Mouse (Mus musculus) liver, embryonic 14.5 days (tissue): ENCODE results near the gene Gm45713. TPM values are rescaled to one million over a fixed set of nuclear protein-coding genes. Genes with fewer than 3 reads are reported as not detected.

Source experiments
- ATAC-seq: fragments of 200-750 bp; cut with Nextera tagmentation; 2 replicates; pipeline ENCODE4 v1.8.0; 2017; ENCODE audit warnings: moderate number of reproducible peaks, mild to moderate bottlenecking, moderate library complexity; ENCODE audit not compliant: insufficient read depth
- DNase-seq, 3 experiments: peaks; one replicate each; pipeline ENCODE4 v3.0.0-alpha.2; 2012 to 2013; ENCODE audit warnings: low read depth in 3 of 3, low spot score in 3 of 3
- H3K27ac ChIP-seq: fragments of 300-500 bp; sonication (generic); 2 replicates; pipeline ENCODE4 v1.5.1; 2014; ENCODE audit warnings: moderate library complexity, mild to moderate bottlenecking, control low read depth, inconsistent platforms
- H3K27me3 ChIP-seq: fragments of 300-500 bp; sonication (generic); 2 replicates; pipeline ENCODE4 v1.6.1; 2014; ENCODE audit warnings: mild to moderate bottlenecking, low read length, moderate library complexity; ENCODE audit not compliant: control insufficient read depth, insufficient read depth
- H3K36me3 ChIP-seq: fragments of 300-500 bp; sonication (generic); replicated peaks from 2 replicates; pipeline ENCODE4 v1.6.1; 2014; ENCODE audit warnings: low read depth; ENCODE audit not compliant: control insufficient read depth, insufficient read depth
- H3K4me1 ChIP-seq, 2 experiments: fragments of 200-500 bp in 1 of 2; fragments of 300-500 bp in 1 of 2; sonication (generic) in 1 of 2; replicated peaks; 2 replicates each; pipeline ENCODE4 v1.6.1; 2012 to 2014; ENCODE audit warnings: antibody characterized with exemption in 1 of 2, inconsistent platforms in 1 of 2, low read length in 1 of 2; ENCODE audit not compliant: control insufficient read depth in 2 of 2, insufficient read depth in 2 of 2
- H3K4me2 ChIP-seq: fragments of 300-500 bp; sonication (generic); 2 replicates; pipeline ENCODE4 v1.6.1; 2014; ENCODE audit warnings: low read depth, mild to moderate bottlenecking, control low read depth, moderate library complexity
- H3K4me3 ChIP-seq, 2 experiments: fragments of 200-500 bp in 1 of 2; fragments of 300-500 bp in 1 of 2; sonication (generic) in 1 of 2; 2 replicates each; pipeline ENCODE4 v1.5.1; 2012 to 2014; ENCODE audit warnings: low read depth in 2 of 2, low read length in 2 of 2, mild to moderate bottlenecking in 2 of 2, control low read depth in 1 of 2, inconsistent platforms in 1 of 2, moderate library complexity in 1 of 2; ENCODE audit not compliant: insufficient read depth in 1 of 2
- H3K9ac ChIP-seq: fragments of 300-500 bp; sonication (generic); replicated peaks from 2 replicates; pipeline ENCODE4 v1.6.1; 2014; ENCODE audit warnings: mild to moderate bottlenecking, control low read depth, moderate library complexity
- H3K9me3 ChIP-seq: fragments of 300-500 bp; sonication (generic); 2 replicates; pipeline ENCODE4 v1.6.1; 2016; ENCODE audit warnings: low read length, mixed read lengths; ENCODE audit not compliant: control insufficient read depth
- CTCF ChIP-seq: IDR thresholded peaks from 2 replicates; pipeline ENCODE4 v1.5.1; 2016; ENCODE audit warnings: antibody characterized with exemption, low read depth, control low read depth
- EP300 ChIP-seq: IDR thresholded peaks from 2 replicates; pipeline ENCODE4 v1.6.1; 2016; ENCODE audit warnings: antibody characterized with exemption, low read depth
- WGBS: fragments of 180-500 bp; shearing (Covaris S2); extraction: QIAGEN DNeasy Blood & Tissue Kit; methylation state at CpG from one replicate; pipeline ENCODE4 v1.1.7; 2014; ENCODE audit not compliant: insufficient replicate concordance; 5-methylcytosine and 5-hydroxymethylcytosine counted together
- polyA plus RNA-seq, 2 experiments: library from polyadenylated mRNA; depleted of rRNA in 1 of 2; stranded (reverse) in 1 of 2; unstranded in 1 of 2; fragments of >200 nt; fragmentation: Nextera tagmentation in 1 of 2; extraction: Ambion mirVana in 1 of 2; gene quantifications; 2 replicates each; pipeline versions ENCODE4 v1.2.1 to v1.2.3; 2012 to 2014

Gene Gm45713
- polyA plus RNA-seq, 2 experiments: 0.63 TPM; not detected in 1

DNA sequence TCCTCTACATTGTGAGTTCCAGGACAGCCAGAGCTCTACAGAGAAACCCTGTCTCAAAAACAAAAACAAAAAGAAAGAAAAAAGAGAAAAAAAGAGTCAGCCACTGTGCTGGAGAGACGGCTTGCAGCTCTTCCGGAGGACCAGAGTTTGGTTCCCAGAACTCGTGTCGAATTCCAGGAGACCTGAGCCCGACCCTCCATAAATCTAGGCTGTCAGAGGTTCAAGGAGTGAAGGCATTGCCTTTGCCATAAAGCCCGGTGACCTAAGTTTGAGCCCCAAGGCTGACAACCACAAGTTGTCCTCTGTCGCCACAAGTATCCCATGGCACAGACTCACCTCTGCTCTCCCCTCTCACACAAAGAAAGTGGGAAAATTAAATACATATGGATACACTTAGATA is 41.9 kb downstream of the Gm45713 start:
- no peak overlapping the region for H3K4me2 ChIP-seq
- peaks cover 9 to 21% of the 10 kb centered on the region in 2 experiments; a peak in 3 of 4 replicates for H3K4me1 ChIP-seq
- H3K4me3 ChIP-seq: no peak overlapping the region
- DNase-seq: no peak
- no peak overlapping the region for H3K27ac ChIP-seq
- TF ChIP-seq EP300 (no peak), CTCF (no peak)
- H3K9me3 ChIP-seq: no peaks in the 10 kb centered on the region
- H3K27me3 ChIP-seq: no peaks in the 10 kb centered on the region
- H3K9ac ChIP-seq: no peak overlapping the region
- WGBS: 46% methylated on average over 7 of the region's 7 CpGs
- no peaks in the 10 kb centered on the region for H3K36me3 ChIP-seq
- no peak for ATAC-seq

DNA sequence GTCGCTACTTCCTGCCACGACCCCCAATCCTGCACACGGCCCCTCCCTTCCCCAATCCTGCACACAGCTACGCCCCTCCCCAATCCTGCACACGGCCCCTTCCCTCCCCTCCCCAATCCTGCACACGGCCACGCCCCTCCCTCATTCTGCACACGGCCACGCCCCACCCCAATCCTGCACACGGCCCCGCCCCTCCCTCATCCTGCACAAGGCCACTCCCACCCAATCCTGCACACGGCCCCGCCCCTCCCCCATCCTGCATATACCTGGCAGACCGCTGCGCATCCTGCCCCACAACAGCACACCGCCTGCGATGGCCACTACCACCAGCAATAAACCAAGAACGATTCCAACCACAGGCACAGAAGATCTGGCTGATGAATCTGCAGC is 42.5 kb downstream of the Gm45713 start:
- Histone ChIP-seq H3K4me2 (no peak overlapping the region), H3K4me3 (no peak overlapping the region), H3K9me3 (no peaks in the 10 kb centered on the region), H3K27me3 (no peaks in the 10 kb centered on the region), H3K36me3 (no peaks in the 10 kb centered on the region), H3K4me1 (peaks cover 9 to 21% of the 10 kb centered on the region in 2 experiments; a peak in 3 of 4 replicates), H3K9ac (no peak overlapping the region), H3K27ac (no peak overlapping the region)
- DNase-seq (no peak), ATAC-seq (no peak)
- TF ChIP-seq CTCF: no peak
- no peak for TF ChIP-seq EP300
- WGBS: 17% methylated on average over 18 of the region's 18 CpGs

DNA sequence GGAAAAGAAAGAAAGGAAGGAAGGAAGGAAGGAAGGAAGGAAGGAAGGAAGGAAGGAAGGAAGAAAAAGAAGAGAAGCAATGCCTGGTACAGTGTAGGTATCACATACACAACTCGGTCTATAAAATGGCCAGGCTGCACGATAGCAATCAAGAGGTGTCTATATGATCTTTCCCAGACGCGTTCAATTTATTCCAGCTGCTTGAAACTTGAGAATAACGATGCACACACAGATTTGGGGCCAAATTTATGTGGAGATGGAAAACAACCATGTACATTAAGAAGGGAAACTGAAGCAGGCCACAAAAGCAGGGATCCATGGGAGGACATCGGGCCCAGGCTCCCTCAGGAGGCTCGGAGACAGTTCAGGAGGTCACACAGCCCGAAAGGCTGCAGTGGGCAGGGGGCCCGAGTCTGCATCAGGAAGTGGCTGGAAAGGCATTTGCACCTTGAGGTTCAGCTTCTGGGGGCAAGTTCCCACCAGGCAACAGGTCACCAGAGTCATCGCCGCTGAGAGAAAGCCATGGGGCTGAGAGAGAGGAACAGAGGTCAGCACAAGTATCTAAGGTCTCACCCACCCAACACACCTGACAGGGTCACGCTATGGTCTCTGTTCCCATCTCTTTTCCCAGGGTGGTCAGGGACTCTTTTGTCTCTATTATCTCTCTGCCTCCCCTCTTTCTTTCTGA is 43.1 kb downstream of the Gm45713 start:
- DNase-seq: no peak
- H3K36me3 ChIP-seq: no peaks in the 10 kb centered on the region
- ATAC-seq: no peak
- H3K9me3 ChIP-seq: no peaks in the 10 kb centered on the region
- H3K4me1 ChIP-seq: peaks cover 9 to 21% of the 10 kb centered on the region in 2 experiments; a peak in 3 of 4 replicates
- H3K4me2 ChIP-seq: no peak overlapping the region; the same call in 1 of the 2 replicates
- H3K27ac ChIP-seq: no peak overlapping the region
- TF ChIP-seq CTCF (no peak), EP300 (no peak)
- H3K27me3 ChIP-seq: no peaks in the 10 kb centered on the region
- H3K4me3 ChIP-seq: no peak overlapping the region
- WGBS: 37% methylated on average over 12 of the region's 12 CpGs
- H3K9ac ChIP-seq: no peak overlapping the region

DNA sequence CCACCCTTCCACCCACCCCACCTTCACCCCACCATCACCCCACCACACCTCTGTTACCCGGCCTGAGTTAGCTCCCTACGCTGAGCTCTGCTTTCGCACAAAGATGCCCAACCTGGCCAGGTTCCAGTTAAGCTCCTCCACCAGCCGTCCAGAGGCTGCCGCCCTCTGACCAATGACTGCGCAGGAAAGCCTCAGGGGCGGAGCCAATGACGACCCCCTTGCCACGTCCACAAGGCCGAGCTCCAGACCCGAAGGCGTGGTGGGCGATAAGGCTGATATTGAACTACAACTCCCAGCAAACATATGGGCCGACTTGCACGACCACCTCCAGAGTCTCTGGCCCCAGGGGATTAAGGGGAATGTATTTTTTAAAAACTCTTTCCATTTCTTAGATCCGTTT is 44.0 kb downstream of the Gm45713 start, which contains the start of gene Rcn3:
Gene Rcn3 (minus strand): TSS at position 174 of the 400 bp plus-strand sequence.
- no peak within 1 kb of the TSS for H3K27ac ChIP-seq
- peak; percentile 81 for ATAC-seq
- under 1% methylated on average over 16 of the region's 16 CpGs for WGBS
- no peaks in the 10 kb centered on the region for H3K9me3 ChIP-seq
- DNase-seq: peak; percentile 56 to 66 (median 60)
- H3K27me3 ChIP-seq: no peaks in the 10 kb centered on the region
- H3K36me3 ChIP-seq: no peaks in the 10 kb centered on the region
- peak within 1 kb of the TSS; percentile 45 to 59 for H3K4me3 ChIP-seq
- peak within 1 kb of the TSS; percentile 78 for H3K4me2 ChIP-seq
- peak within 1 kb of the TSS; percentile 15 for H3K9ac ChIP-seq
- peaks cover 9 to 21% of the 10 kb centered on the region in 2 experiments; a peak in 3 of 4 replicates for H3K4me1 ChIP-seq
- TF ChIP-seq CTCF (no peak), EP300 (no peak)
